Mouse (Mus musculus): Measurements from ENCODE around the gene Spn.
"Not testable (repeated sequence)": the region's sequence is repeated elsewhere in the genome, so short reads cannot be mapped to it uniquely, and the experiment has no call there.

Spn gene

DNA sequence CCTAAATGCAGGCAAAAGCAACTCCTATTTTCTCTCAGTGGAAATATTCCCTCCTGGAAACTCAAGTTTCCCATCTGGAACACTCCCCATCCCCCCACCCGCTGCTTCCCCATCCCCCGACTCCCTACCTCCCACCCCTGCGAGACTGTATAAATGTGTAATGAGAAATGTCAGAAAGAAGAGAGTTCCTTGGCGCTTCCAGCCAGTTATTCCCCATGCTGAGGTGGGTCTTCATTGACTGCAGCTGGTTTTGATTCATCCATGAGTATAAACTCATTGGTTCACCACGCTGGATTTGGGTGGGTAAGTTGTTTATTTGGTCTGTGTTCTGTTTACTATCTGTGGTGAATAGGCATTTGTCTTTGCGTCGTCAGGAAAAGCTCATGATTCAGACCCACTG is 41.2 kb downstream of the Spn start:
- Histone ChIP-seq H3K36me3 (ENCODE audit: insufficient read depth, low read length) (peaks cover 28% of the 10 kb centered on the region), H3K4me3 (replicated peaks; ENCODE audit: low read length) (no peak overlapping the region), H3K27me3 (ENCODE audit: insufficient read depth, low read length) (no peaks in the 10 kb centered on the region), H3K4me1 (replicated peaks; ENCODE audit: low read depth, low read length) (peaks cover 38% of the 10 kb centered on the region), H3K9me3 (ENCODE audit: low read length) (no peaks in the 10 kb centered on the region)
- no peak for TF ChIP-seq POU5F1 (IDR thresholded peaks at IDR 0.05; ENCODE audit: borderline replicate concordance, low read length)
- no peak for TF ChIP-seq NANOG (IDR thresholded peaks at IDR 0.05; ENCODE audit: borderline replicate concordance, low read length)
- TF ChIP-seq CTCF (conservative IDR thresholded peaks at IDR 0.05; ENCODE audit: low read length): no peak

DNA sequence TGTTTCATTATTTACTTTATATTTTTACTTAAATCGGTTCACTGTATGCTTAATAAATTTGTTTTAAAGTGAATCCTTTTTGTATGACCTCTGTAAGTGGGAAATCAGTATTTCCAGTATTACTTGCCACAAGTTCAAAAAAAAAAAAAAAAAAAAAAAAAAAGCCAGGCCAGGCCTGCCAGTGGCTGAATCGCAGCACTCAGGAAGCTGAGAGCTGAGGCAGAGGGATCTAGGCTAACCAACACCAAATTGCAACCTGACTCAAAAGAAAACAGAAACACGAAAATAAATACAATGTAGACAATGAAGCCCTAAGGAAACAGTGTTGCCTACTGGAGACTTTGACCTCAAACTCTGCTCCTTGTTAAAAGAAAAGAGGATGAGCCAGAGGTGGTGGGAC is 43.7 kb downstream of the Spn start:
- Histone ChIP-seq H3K36me3 (ENCODE audit: insufficient read depth, low read length) (peaks cover 28% of the 10 kb centered on the region), H3K4me3 (replicated peaks; ENCODE audit: low read length) (no peak overlapping the region), H3K27me3 (ENCODE audit: insufficient read depth, low read length) (no peaks in the 10 kb centered on the region), H3K9me3 (ENCODE audit: low read length) (no peaks in the 10 kb centered on the region), H3K4me1 (replicated peaks; ENCODE audit: low read depth, low read length) (peaks cover 59% of the 10 kb centered on the region)
- TF ChIP-seq POU5F1 (IDR thresholded peaks at IDR 0.05; ENCODE audit: borderline replicate concordance, low read length) (no peak), CTCF (conservative IDR thresholded peaks at IDR 0.05; ENCODE audit: low read length) (no peak), NANOG (IDR thresholded peaks at IDR 0.05; ENCODE audit: borderline replicate concordance, low read length) (no peak)

DNA sequence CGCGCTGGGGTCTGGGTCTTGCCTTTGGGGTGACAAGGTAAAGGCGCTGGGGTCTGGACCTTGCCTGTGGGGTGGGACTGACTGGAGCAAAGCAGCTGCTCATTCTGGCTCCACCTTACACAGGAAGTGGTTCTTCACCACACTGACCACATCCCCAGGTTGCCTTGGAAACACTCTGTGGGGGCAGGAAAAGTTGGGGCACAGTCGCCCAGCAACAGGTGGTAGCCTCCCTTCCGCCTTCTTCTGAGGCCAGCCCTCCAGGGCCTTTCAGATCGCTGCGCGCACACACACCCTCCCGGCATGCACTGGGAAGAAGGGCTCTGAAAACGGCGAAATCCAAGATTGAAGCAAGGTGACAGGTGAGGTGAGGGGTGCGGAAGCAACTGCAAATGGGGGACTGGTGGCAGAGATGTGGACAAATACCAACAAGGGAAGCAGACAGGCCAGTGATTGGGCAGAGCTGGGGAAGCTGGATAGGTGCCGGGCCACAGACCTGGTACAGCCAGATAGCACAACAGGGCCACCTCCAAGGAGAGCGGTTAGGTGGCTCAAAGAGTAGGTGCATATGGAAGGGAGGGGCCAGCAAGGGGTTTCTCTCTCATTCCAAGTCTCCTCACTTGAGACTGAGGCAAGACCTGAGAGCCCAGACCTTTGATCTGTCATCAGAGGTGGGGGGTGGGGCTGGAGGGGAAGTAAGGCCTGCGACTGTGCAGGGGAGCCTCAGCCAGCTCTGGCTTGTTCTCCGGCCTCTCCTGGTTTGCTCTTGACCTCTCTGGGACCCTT is 46.3 kb downstream of the Spn start, which contains the start of gene AI467606:
Gene AI467606 (plus strand): TSS at position 246 of the 783 bp plus-strand sequence.
- Histone ChIP-seq H3K27me3 (ENCODE audit: insufficient read depth, low read length) (no peaks in the 10 kb centered on the region), H3K4me1 (replicated peaks; ENCODE audit: low read depth, low read length) (peaks cover 57% of the 10 kb centered on the region), H3K4me3 (replicated peaks; ENCODE audit: low read length) (peak within 1 kb of the TSS; percentile 87), H3K9me3 (ENCODE audit: low read length) (no peaks in the 10 kb centered on the region), H3K36me3 (ENCODE audit: insufficient read depth, low read length) (peaks cover 28% of the 10 kb centered on the region)
- TF ChIP-seq CTCF (conservative IDR thresholded peaks at IDR 0.05; ENCODE audit: low read length) (no peak), NANOG (IDR thresholded peaks at IDR 0.05; ENCODE audit: borderline replicate concordance, low read length) (no peak), POU5F1 (IDR thresholded peaks at IDR 0.05; ENCODE audit: borderline replicate concordance, low read length) (no peak)

DNA sequence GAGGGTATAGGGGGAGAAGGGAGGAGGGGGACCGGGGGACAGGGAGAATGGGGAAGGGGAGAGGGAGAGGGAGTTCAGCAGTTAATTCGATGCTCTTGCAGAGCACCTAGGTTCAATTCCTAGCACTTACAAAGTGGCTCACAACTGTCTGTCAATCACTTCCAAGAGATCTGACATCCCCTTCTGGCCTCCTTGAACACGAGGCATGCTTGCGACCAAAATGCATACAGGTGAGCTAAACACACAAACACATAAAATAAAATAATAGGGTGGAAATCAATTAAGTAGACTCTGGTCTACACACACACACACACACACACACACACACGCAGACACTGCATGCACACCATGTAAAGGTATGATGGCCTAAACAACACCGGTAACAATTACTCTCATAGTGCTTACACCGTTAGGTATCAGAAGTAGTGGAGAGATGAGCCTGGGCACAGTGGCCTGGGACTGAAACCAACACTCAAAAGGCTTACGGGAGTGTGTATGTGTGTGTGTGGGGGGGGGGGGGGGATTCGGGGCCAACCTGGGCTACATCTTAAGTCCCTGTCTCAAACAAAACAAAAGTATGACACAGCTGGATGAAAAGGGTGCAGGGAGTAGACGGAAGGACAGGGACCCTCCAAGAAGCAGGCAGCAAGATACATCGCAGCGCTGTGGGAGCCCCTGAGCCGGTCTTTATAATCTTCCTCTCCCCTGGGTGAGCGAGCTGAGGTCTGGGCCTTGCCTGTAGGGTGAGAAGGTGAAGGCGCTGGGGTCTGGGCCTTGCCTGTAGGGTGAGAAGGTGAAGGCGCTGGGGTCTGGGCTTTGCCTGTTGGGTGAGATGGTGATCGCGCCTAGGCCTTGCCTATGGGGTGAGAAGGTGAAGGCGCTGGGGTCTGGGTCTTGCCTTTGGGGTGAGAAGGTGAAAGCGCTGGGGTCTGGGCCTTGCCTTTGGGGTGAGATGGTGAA is 47.2 kb downstream of the Spn start:
- Histone ChIP-seq H3K9me3 (ENCODE audit: low read length) (no peaks in the 10 kb centered on the region), H3K4me1 (replicated peaks; ENCODE audit: low read depth, low read length) (peaks cover 52% of the 10 kb centered on the region), H3K36me3 (ENCODE audit: insufficient read depth, low read length) (peaks cover 28% of the 10 kb centered on the region), H3K27me3 (ENCODE audit: insufficient read depth, low read length) (no peaks in the 10 kb centered on the region), H3K4me3 (replicated peaks; ENCODE audit: low read length) (peak overlapping the region; percentile 87)
- TF ChIP-seq CTCF (conservative IDR thresholded peaks at IDR 0.05; ENCODE audit: low read length): no peak
- TF ChIP-seq POU5F1 (IDR thresholded peaks at IDR 0.05; ENCODE audit: borderline replicate concordance, low read length): no peak
- no peak for TF ChIP-seq NANOG (IDR thresholded peaks at IDR 0.05; ENCODE audit: borderline replicate concordance, low read length)

DNA sequence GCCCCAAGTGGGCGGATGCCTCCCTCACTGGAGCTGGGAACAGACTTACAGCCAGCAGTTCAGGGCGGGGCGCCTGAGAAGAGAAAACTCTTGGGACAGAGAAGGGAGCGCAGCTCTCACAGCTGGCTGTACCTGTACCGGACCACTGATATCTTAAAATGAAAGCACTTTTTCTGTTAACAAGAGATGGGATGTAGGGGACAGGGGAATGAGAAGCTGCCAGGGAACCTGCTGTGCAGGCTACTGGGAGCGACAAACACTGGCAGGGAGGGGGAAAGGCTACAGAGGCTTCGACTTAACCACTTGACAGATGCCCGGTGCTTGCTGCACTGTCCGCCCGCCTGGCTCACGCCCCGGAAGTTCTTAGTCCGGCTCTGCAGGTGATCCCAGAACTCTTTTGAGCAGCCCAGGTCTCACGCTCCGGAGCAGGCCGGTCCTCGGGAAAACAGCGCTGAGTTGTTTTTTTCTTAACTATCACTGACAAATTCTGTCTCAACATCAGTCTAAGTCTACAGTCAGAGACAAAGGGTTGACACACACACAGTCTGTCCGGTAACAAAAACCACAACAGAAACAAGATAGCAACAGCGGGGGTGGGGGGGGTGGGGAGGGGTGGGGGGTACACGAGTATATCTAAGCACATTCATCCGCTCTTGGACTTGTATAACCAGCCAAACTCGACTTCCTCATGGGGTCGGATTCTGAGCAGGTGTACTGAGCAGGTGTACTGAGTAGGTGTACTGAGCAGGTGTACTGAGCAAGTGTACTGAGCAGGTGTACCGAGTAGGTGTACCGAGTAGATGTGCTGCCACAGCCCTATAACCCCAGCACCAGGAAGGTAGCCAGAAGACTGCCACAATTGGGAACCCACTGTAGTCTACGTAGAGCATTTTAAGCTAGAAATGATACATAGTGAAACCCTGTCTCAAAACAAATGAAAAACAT is 48.5 kb downstream of the Spn start:
- TF ChIP-seq NANOG (IDR thresholded peaks at IDR 0.05; ENCODE audit: borderline replicate concordance, low read length) (no peak), POU5F1 (IDR thresholded peaks at IDR 0.05; ENCODE audit: borderline replicate concordance, low read length) (no peak), CTCF (conservative IDR thresholded peaks at IDR 0.05; ENCODE audit: low read length) (no peak)
- Histone ChIP-seq H3K36me3 (ENCODE audit: insufficient read depth, low read length) (peaks cover 21% of the 10 kb centered on the region), H3K27me3 (ENCODE audit: insufficient read depth, low read length) (no peaks in the 10 kb centered on the region), H3K4me3 (replicated peaks; ENCODE audit: low read length) (peak overlapping the region; percentile 69), H3K9me3 (ENCODE audit: low read length) (no peaks in the 10 kb centered on the region), H3K4me1 (replicated peaks; ENCODE audit: low read depth, low read length) (peaks cover 56% of the 10 kb centered on the region)

DNA sequence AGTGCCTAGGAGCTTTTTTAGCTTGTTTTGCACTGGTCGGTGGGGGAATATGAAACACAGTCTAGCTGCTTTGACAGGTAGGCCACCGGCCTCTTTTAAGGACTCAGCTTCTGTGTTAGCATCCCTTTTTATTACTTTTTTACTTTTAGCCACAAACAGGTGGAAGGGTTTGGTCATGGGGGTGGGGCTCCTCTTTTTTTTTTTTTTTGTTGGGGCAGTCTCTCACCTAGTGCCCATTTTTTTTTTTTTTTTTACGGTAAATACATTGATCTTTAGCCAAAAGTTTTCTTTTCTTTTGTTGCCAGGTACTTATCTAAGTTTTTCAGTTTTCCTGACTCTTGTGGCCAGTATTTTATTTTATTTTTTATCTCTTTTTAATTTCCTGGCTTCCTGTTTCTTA is 49.5 kb downstream of the Spn start:
- no peaks in the 10 kb centered on the region for H3K9me3 ChIP-seq (ENCODE audit: low read length)
- peaks cover 10% of the 10 kb centered on the region for H3K36me3 ChIP-seq (ENCODE audit: insufficient read depth, low read length)
- H3K4me1 ChIP-seq (replicated peaks; ENCODE audit: low read depth, low read length): peaks cover 53% of the 10 kb centered on the region
- TF ChIP-seq POU5F1 (IDR thresholded peaks at IDR 0.05; ENCODE audit: borderline replicate concordance, low read length) (no peak), CTCF (conservative IDR thresholded peaks at IDR 0.05; ENCODE audit: low read length) (no peak), NANOG (IDR thresholded peaks at IDR 0.05; ENCODE audit: borderline replicate concordance, low read length) (no peak)
- H3K4me3 ChIP-seq (replicated peaks; ENCODE audit: low read length): no peak overlapping the region
- H3K27me3 ChIP-seq (ENCODE audit: insufficient read depth, low read length): no peaks in the 10 kb centered on the region

DNA sequence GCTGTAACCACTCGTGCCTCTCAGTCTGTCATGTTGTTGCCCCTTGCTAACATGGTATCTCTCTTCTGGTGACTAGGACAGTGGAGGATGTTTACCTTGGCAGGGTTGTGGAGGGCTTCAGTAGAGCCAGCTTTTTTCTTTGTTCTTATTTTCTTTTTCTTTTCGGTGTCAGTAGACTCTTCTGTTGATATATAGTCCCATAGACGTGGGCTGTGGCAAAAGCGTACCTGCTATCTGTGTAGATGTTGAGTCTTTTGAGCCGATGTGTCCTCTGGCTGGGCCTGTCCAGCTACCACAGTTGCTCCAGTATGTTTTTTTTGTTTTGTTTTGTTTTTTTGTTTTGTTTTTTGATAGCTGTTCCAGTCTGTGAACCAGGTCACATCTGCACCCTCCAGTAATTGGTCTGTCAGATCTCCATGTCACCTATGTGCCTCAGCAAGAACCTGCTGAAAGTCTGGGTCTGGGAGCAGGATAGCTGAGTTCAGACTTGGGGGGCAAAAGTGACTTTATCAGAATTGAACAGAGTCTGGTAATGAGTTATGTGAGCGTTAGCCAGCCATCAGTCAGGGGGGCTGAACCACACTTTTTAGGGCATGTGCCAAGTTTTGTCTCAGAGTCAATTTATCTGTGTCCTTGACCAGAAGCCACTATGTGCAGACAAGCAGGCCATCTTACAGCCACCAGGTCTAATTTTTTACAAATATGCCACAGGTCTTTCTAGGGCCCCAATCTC is 50.2 kb downstream of the Spn start, which contains the start of gene Zg16:
Gene Zg16 (minus strand): TSS at position 51 of the 733 bp plus-strand sequence.
- H3K4me1 ChIP-seq (replicated peaks; ENCODE audit: low read depth, low read length): peaks cover 53% of the 10 kb centered on the region
- not testable (repeated sequence) for H3K36me3 ChIP-seq (ENCODE audit: insufficient read depth, low read length); H3K9me3 ChIP-seq (ENCODE audit: low read length); H3K27me3 ChIP-seq (ENCODE audit: insufficient read depth, low read length); H3K4me3 ChIP-seq (replicated peaks; ENCODE audit: low read length)

DNA sequence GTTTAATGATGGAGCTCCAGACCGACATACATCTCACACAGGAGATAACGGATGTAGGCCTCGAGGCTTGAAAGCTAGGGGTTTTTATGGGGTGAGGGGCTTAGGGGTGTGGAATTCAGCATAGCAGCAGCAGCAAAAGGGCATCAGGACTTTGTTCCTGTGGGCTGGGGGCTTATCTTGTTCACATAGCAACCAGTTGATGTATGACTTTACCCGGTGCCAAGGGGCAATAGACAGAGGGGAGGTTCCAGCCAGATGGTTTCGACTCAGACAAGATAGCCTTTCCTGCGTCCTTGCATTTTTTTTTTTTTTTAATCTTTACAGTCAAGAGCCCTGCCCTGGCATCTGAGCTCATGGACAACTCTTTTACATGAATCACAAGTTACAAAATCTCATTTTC is 51.9 kb downstream of the Spn start:
- H3K9me3 ChIP-seq (ENCODE audit: low read length); H3K27me3 ChIP-seq (ENCODE audit: insufficient read depth, low read length); H3K4me3 ChIP-seq (replicated peaks; ENCODE audit: low read length); H3K36me3 ChIP-seq (ENCODE audit: insufficient read depth, low read length): not testable (repeated sequence)
- peaks cover 48% of the 10 kb centered on the region for H3K4me1 ChIP-seq (replicated peaks; ENCODE audit: low read depth, low read length)

Measured in E14TG2a.4 (cell line).